Mouse (Mus musculus) heart, adult 2 months (tissue): Measurements from ENCODE around the gene Prcd.

Experiments used
- CTCF ChIP-seq: fragments of 200-600 bp; IDR thresholded peaks from 2 replicates; pipeline ENCODE4 v1.8.1; 2022; ENCODE audit warnings: antibody characterized with exemption, mild to moderate bottlenecking, moderate library complexity
- POLR2A ChIP-seq: fragments of 200-500 bp; IDR thresholded peaks from 2 replicates; pipeline ENCODE4 v1.6.1; 2011; ENCODE audit warnings: mild to moderate bottlenecking, low read depth, low read length, control low read depth; ENCODE audit not compliant: insufficient read depth

- TF ChIP-seq POLR2A (no peak), CTCF (no peak)
These were observed 18.6 kb downstream of the Prcd start for GRCm38 (mm10) chr11:116671845-116672434.
